Mouse (Mus musculus): ENCODE data around the gene Stpg4.

- TF ChIP-seq CTCF (IDR thresholded peaks at IDR 0.05; ENCODE audit: insufficient read depth, low read depth, low read length) (no peak), POLR2A (IDR thresholded peaks at IDR 0.05; ENCODE audit: insufficient read depth, low read depth, low read length) (no peak)
Observed at GRCm38 (mm10) chr17:87397088-87397487, 30.5 kb downstream of the Stpg4 start.
